ENCODE assay signal across 8 mouse cellular contexts in genomic region chr4:57294971-57295656, GRCm38 (mm10). TPM values are rescaled to one million over a fixed set of nuclear protein-coding genes. Genes with fewer than 3 reads are reported as not detected.
A peak's percentile ranks its signal among the peaks of the same experiment; 100 is the strongest.
DNase-seq lines count a peak whose midpoint lies in the region; ATAC-seq and TF ChIP-seq lines count a peak whose summit lies in the region.

No protein-coding gene starts in this region.

- H3K9me3 ChIP-seq in limb, embryonic 15.5 days, result no peaks in the 10 kb centered on the region
- no peaks in the 10 kb centered on the region for H3K9me3 ChIP-seq in limb, embryonic 10.5 days (replicated peaks)
- H3K9me3 ChIP-seq in heart, embryonic 13.5 days, result no peaks in the 10 kb centered on the region
- H3K9me3 ChIP-seq in liver, postnatal 0 days (ENCODE audit: low read length), result no peaks in the 10 kb centered on the region

- no peaks in the 10 kb centered on the region for H3K36me3 ChIP-seq in limb, embryonic 15.5 days
- no peaks in the 10 kb centered on the region for H3K36me3 ChIP-seq in limb, embryonic 10.5 days
- no peaks in the 10 kb centered on the region for H3K36me3 ChIP-seq in heart, embryonic 13.5 days
- no peaks in the 10 kb centered on the region for H3K36me3 ChIP-seq in liver, postnatal 0 days (replicated peaks; ENCODE audit: insufficient read depth, low read length)

- no peak for TF ChIP-seq EP300 in liver, postnatal 0 days (IDR thresholded peaks at IDR 0.05; ENCODE audit: low read depth)

- peaks cover 3% of the 10 kb centered on the region; the same call in 1 of the 2 replicates for H3K27me3 ChIP-seq in limb, embryonic 15.5 days
- peaks cover 46% of the 10 kb centered on the region for H3K27me3 ChIP-seq in limb, embryonic 10.5 days (ENCODE audit: low read depth, poor library complexity, severe bottlenecking)
- no peaks in the 10 kb centered on the region for H3K27me3 ChIP-seq in cerebellum, adult 2 months (ENCODE audit: control insufficient read depth, insufficient read depth, low read length)
- peaks cover 33% of the 10 kb centered on the region for H3K27me3 ChIP-seq in heart, embryonic 13.5 days (replicated peaks)
- peaks cover 9% of the 10 kb centered on the region; the same call in 1 of the 2 replicates for H3K27me3 ChIP-seq in liver, postnatal 0 days (ENCODE audit: insufficient read depth, low read length)

- H3K27ac ChIP-seq in limb, embryonic 15.5 days, result no peak overlapping the region
- no peak overlapping the region for H3K27ac ChIP-seq in limb, embryonic 10.5 days
- H3K27ac ChIP-seq in cerebellum, adult 2 months (ENCODE audit: insufficient read depth, low read length), result no peak overlapping the region
- 0 out of 2 replicates have a peak overlapping the region, but pooled peaks have one; percentile 8 for H3K27ac ChIP-seq in heart, embryonic 13.5 days (replicated peaks)
- H3K27ac ChIP-seq in liver, postnatal 0 days (ENCODE audit: low read depth), result peak overlapping the region; percentile 39; the same call in 1 of the 2 replicates

- 54% methylated on average over 9 of the region's 9 CpGs for WGBS in limb, embryonic 15.5 days
- 82% methylated on average over 9 of the region's 9 CpGs for WGBS in limb, embryonic 10.5 days
- 25% methylated on average over 9 of the region's 9 CpGs for WGBS in cerebellum, adult 2 months
- 44% methylated on average over 9 of the region's 9 CpGs for WGBS in heart, embryonic 13.5 days
- 34% methylated on average over 9 of the region's 9 CpGs for WGBS in liver, postnatal 0 days (ENCODE audit: insufficient replicate concordance)

- peaks cover 29% of the 10 kb centered on the region for H3K4me1 ChIP-seq in limb, embryonic 15.5 days
- H3K4me1 ChIP-seq in limb, embryonic 10.5 days, result peaks cover 15% of the 10 kb centered on the region
- H3K4me1 ChIP-seq in cerebellum, adult 2 months (ENCODE audit: control insufficient read depth, insufficient read depth, low read length), result peaks cover 22% of the 10 kb centered on the region
- peaks cover 44% of the 10 kb centered on the region for H3K4me1 ChIP-seq in heart, embryonic 13.5 days
- peaks cover 18% of the 10 kb centered on the region for H3K4me1 ChIP-seq in liver, postnatal 0 days (ENCODE audit: insufficient read depth)

- no peak overlapping the region for H3K4me2 ChIP-seq in limb, embryonic 15.5 days
- no peak overlapping the region for H3K4me2 ChIP-seq in heart, embryonic 13.5 days
- H3K4me2 ChIP-seq in liver, postnatal 0 days (ENCODE audit: low read depth, low read length), result peak overlapping the region; percentile 26; the same call in 1 of the 2 replicates

- no peak for DNase-seq in limb, embryonic 10.5 days (ENCODE audit: low spot score)
- DNase-seq in cerebellum, adult 2 months, result peak; percentile 77 to 84
- peak; percentile 57 for DNase-seq in liver, postnatal 0 days
- peak; percentile 77 for DNase-seq in testis, postnatal 10 days (ENCODE audit: low spot score)
- DNase-seq in layer of hippocampus, adult 18-20 months (ENCODE audit: low spot score in 2 of 2), result no peak

- H3K4me3 ChIP-seq in limb, embryonic 15.5 days, result no peak overlapping the region
- H3K4me3 ChIP-seq in limb, embryonic 10.5 days, result no peak overlapping the region
- H3K4me3 ChIP-seq in cerebellum, adult 2 months (replicated peaks; ENCODE audit: insufficient read depth, low read depth, low read length), result no peak overlapping the region
- H3K4me3 ChIP-seq in heart, embryonic 13.5 days, result no peak overlapping the region
- no peak overlapping the region for H3K4me3 ChIP-seq in liver, postnatal 0 days (ENCODE audit: low read depth, low read length)

- TF ChIP-seq POLR2A in cerebellum, adult 2 months (IDR thresholded peaks at IDR 0.05; ENCODE audit: borderline replicate concordance, insufficient read depth, low read length), result no peak

- ATAC-seq in limb, embryonic 15.5 days (ENCODE audit: insufficient number of reproducible peaks, low FRiP score, low TSS enrichment, low read depth), result 0 out of 2 replicates have a peak, but pooled peaks have one; percentile 26
- 0 out of 2 replicates have a peak, but pooled peaks have one; percentile 21 for ATAC-seq in heart, embryonic 13.5 days (ENCODE audit: extremely low read depth, insufficient number of reproducible peaks, low FRiP score, low TSS enrichment)
- ATAC-seq in liver, postnatal 0 days, result peak; percentile 83
- no peak for ATAC-seq in frontal cortex, adult (ENCODE audit: low TSS enrichment)

- TF ChIP-seq CTCF in cerebellum, adult 2 months (IDR thresholded peaks at IDR 0.05; ENCODE audit: borderline replicate concordance, insufficient read depth, low read depth, low read length), result no peak
- no peak for TF ChIP-seq CTCF in liver, postnatal 0 days (IDR thresholded peaks at IDR 0.05; ENCODE audit: low read depth)

- H3K9ac ChIP-seq in limb, embryonic 15.5 days, result no peak overlapping the region
- no peak overlapping the region for H3K9ac ChIP-seq in heart, embryonic 13.5 days
- no peak overlapping the region for H3K9ac ChIP-seq in liver, postnatal 0 days (replicated peaks)

RNA-seq across cellular contexts. Expression of gene Ptpn3, which starts 6.5 kb away (rescaled TPM):
- 3.3 and 4.1 TPM in 2 replicates for polyA plus RNA-seq in limb, embryonic 15.5 days (2015; fragmentation: Nextera tagmentation; extraction: Ambion mirVana)
- 1.0 and 1.4 TPM in 2 replicates for polyA plus RNA-seq in limb, embryonic 10.5 days (2016; fragmentation: Nextera tagmentation; extraction: Ambion mirVana)
- 13.5 and 14.6 TPM in 2 replicates for polyA plus RNA-seq in cerebellum, adult 2 months (2012; rRNA removed)
- 1.7 and 1.8 TPM in 2 replicates for polyA plus RNA-seq in heart, embryonic 13.5 days (2015; fragmentation: Nextera tagmentation; extraction: Ambion mirVana)
- 2.5 and 3.0 TPM in 2 replicates for polyA plus RNA-seq in liver, postnatal 0 days (2015; fragmentation: Nextera tagmentation; extraction: Ambion mirVana)
- 10 to 100 TPM; 79.0 to 87.4 TPM for total RNA-seq in layer of hippocampus, adult 18-20 months (2021)

Comparison
In these comparisons a context has a peak if more than half of its experiments do, and no peak if none do; other contexts are left out.
1. H3K27ac ChIP-seq: peak in heart, embryonic 13.5 days (single experiment) and liver, postnatal 0 days (single experiment); none in limb, embryonic 15.5 days (single experiment), limb, embryonic 10.5 days (single experiment) and cerebellum, adult 2 months (single experiment).
2. DNase-seq: peak in cerebellum, adult 2 months (2 of 2), liver, postnatal 0 days (single experiment) and testis, postnatal 10 days (single experiment); none in limb, embryonic 10.5 days (single experiment) and layer of hippocampus, adult 18-20 months (0 of 2).